Mouse (Mus musculus) G1E (cell line): ENCODE results near the gene Celf5. TPM values are rescaled to one million over a fixed set of nuclear protein-coding genes. Genes with fewer than 3 reads are reported as not detected.

Experiments used
- ATAC-seq: 2 replicates; pipeline ENCODE4 v1.8.0; 2016; ENCODE audit warnings: mild to moderate bottlenecking; ENCODE audit not compliant: insufficient number of reproducible peaks, poor library complexity, low FRiP score, severe bottlenecking; ENCODE audit errors: extremely low read depth
- DNase-seq: peaks from one replicate; pipeline ENCODE4 v3.0.0; 2012; ENCODE audit warnings: low spot score
- H3K27me3 ChIP-seq: 2 replicates; pipeline ENCODE4 v1.6.1; 2012; ENCODE audit warnings: mild to moderate bottlenecking, low read length, inconsistent platforms; ENCODE audit not compliant: insufficient read depth
- H3K36me3 ChIP-seq: replicated peaks from 2 replicates; pipeline ENCODE3; 2012; ENCODE audit warnings: mild to moderate bottlenecking, inconsistent platforms
- H3K4me1 ChIP-seq: 2 replicates; pipeline ENCODE4 v1.6.1; 2012; ENCODE audit warnings: low read depth, low read length, inconsistent platforms, mixed read lengths; ENCODE audit not compliant: insufficient read depth
- H3K4me3 ChIP-seq: 2 replicates; pipeline ENCODE4 v1.5.1; 2012; ENCODE audit warnings: low read depth, mild to moderate bottlenecking, inconsistent platforms, low read length, moderate library complexity, mixed read lengths
- H3K9me3 ChIP-seq: replicated peaks from 2 replicates; pipeline ENCODE4 v1.6.1; 2012; ENCODE audit warnings: inconsistent platforms
- CTCF ChIP-seq: IDR thresholded peaks from 2 replicates; pipeline ENCODE4 v1.5.1; 2012; ENCODE audit warnings: low read depth, low read length, inconsistent platforms, mixed read lengths
- GATA1 ChIP-seq: IDR thresholded peaks from 2 replicates; pipeline ENCODE4 v1.6.1; 2012; ENCODE audit warnings: borderline replicate concordance, low read length, inconsistent platforms, mixed read lengths
- GATA2 ChIP-seq: IDR thresholded peaks from 2 replicates; pipeline ENCODE4 v1.6.1; 2012; ENCODE audit warnings: low read depth, low read length, inconsistent platforms, borderline replicate concordance
- POLR2AphosphoS5 ChIP-seq: IDR thresholded peaks from 2 replicates; pipeline ENCODE4 v1.6.1; 2012; ENCODE audit warnings: low read depth, low read length, inconsistent platforms; ENCODE audit not compliant: insufficient replicate concordance
- TAL1 ChIP-seq: conservative IDR thresholded peaks from 2 replicates; pipeline ENCODE4 v1.6.1; 2012; ENCODE audit warnings: low read depth, low read length, inconsistent platforms, mixed read lengths
- polyA plus RNA-seq: library from polyadenylated mRNA; stranded (reverse); fragments of >175 nt; gene quantifications from 2 replicates; pipeline ENCODE4 v1.2.3, GENCODE M21; 2012
- total RNA-seq, 2 experiments: library from RNA; stranded (forward) in 1 of 2; stranded (reverse) in 1 of 2; fragments of 200-1000 nt in 1 of 2; fragments of >200 nt in 1 of 2; fragmentation: Nextera tagmentation in 1 of 2; gene quantifications; 2 replicates each; pipeline ENCODE4 v1.2.3; 2014 to 2017

The Celf5 gene
- total and polyA plus RNA-seq, 3 experiments: 0.05 TPM; not detected in 1

DNA sequence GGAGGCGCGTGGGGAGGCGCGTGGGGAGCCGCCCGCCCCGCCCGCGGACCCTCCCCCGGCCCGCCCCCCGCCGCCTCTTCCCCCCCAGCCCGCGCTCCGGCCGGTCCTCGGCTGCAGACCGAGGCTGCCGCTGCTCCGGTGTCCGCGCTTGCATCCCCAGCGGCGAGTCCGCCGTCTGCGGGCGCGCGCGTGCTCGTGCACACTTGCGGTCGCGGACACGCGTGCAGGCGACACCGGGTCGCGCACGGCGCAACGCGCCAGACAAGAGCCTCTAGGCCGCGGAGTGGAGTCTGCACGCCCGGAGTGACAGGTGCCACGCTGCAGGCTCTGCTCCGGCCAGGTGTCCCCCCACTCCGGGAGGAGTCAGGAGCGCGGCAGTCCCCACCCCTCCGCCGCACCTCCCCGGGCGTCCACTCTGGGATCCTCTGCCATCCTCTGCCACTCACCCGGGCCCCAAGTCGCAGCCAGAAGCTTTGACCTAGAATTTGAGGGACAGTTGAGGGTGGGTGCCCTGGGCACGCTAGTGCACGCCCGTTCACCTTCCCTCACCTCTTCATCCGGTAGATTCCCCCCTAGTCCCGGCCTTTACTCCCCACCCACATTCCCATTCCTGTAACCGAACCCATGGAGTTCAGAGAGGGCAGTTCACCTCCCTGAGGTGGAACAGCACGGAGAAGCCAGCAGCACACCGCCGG lies 51.5 kb downstream of the Celf5 start:
- no peak for TF ChIP-seq TAL1
- no peak for TF ChIP-seq GATA1
- no peak for TF ChIP-seq POLR2AphosphoS5
- peaks cover 68% of the 10 kb centered on the region for H3K4me1 ChIP-seq
- H3K9me3 ChIP-seq: no peaks in the 10 kb centered on the region
- H3K27me3 ChIP-seq: peaks cover 69% of the 10 kb centered on the region
- peak overlapping the region; percentile 77 for H3K4me3 ChIP-seq
- no peak for ATAC-seq
- H3K36me3 ChIP-seq: no peaks in the 10 kb centered on the region
- no peak for DNase-seq

DNA sequence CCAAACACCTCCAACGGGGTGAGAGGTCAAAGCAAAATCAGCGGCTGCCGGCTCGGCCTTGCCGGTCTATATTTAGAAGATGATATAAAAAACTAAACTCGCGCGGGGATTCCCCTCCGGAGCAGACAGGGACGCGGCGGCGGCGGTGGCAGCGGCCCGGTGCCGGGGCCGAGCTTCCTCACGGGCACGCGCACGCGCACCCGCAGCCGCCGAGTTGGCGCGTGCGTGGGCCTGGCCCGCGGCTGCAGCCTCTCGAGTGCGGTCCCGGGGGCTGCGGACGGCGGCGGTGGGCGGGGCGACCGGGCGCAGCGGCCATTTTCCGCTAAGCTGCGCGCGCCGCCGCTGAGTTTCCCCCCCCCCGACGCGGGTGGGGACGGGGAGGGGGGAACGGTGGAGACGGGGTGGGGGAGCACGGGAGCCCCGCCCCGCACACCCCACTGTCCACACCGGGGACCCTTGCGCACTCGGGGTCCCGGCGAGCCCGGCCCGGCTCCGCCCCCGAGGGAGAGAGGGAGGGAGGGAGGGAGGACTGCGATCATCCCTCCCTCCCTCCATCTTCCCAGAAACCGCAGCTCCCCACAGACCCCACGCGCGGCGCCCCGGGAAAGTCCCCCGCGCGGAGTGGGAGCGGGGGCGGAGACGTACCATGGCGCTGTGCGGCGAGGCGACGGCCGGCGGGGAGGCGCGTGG lies 52.2 kb downstream of the Celf5 start:
- Histone ChIP-seq H3K27me3 (peaks cover 73% of the 10 kb centered on the region), H3K9me3 (no peaks in the 10 kb centered on the region), H3K36me3 (no peaks in the 10 kb centered on the region), H3K4me3 (peak overlapping the region; percentile 77), H3K4me1 (peaks cover 69% of the 10 kb centered on the region)
- ATAC-seq: no peak
- TF ChIP-seq TAL1 (no peak), GATA1 (no peak), POLR2AphosphoS5 (no peak), CTCF (no peak), GATA2 (no peak)
- peak; percentile 72 for DNase-seq

DNA sequence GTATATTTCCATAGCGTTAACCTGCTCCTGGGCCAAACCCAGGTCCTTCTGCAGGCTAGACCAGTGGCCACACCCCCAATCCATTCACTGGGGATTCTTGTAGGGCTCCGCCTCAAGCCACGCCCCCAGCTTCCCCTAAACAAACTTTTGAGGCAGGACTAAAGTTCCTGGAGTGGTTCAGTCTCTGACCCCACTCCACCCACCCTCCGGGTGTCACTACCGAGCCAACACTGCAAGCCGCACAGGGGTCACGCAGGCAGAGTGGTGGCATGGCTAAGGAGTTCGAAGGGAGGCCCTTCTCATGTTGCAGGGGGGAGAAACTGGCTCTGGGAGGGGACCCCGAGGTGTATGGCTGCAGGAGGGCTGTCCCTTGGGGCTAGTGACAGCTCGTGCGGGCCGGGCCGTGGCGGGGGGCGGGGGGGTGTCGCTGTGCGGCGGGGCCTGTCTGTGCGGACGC lies 52.9 kb downstream of the Celf5 start:
- H3K4me1 ChIP-seq: peaks cover 67% of the 10 kb centered on the region
- no peaks in the 10 kb centered on the region for H3K9me3 ChIP-seq
- peaks cover 73% of the 10 kb centered on the region for H3K27me3 ChIP-seq
- no peak for TF ChIP-seq POLR2AphosphoS5
- TF ChIP-seq CTCF: no peak
- no peak for TF ChIP-seq TAL1
- TF ChIP-seq GATA1: no peak
- no peak for TF ChIP-seq GATA2
- H3K36me3 ChIP-seq: no peaks in the 10 kb centered on the region
- ATAC-seq: peak; percentile 57
- peak; percentile 91 for DNase-seq
- peak overlapping the region; percentile 77 for H3K4me3 ChIP-seq

DNA sequence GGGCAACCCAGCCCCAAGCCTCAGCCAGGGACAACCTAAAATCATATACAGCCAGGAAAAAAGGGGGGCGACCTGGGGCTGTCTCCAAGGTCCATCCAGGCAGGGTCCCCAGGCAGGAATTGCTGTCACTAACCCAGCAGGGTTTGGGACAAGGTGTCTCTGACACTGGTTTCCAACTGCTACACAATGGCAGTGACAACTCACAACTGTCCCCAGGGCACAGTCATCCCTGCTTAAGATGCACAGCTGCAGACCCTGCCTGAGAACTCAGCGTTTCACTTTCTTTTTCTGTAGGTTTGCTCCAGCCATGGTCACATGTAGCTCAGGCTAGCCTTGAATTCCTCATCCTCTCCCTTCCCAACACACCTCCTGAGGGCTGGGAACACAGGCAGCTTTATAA lies 53.4 kb downstream of the Celf5 start:
- Histone ChIP-seq H3K27me3 (peaks cover 74% of the 10 kb centered on the region), H3K4me3 (no peak overlapping the region; the same call in 1 of the 2 replicates), H3K9me3 (no peaks in the 10 kb centered on the region), H3K36me3 (no peaks in the 10 kb centered on the region), H3K4me1 (peaks cover 61% of the 10 kb centered on the region)
- no peak for ATAC-seq
- no peak for TF ChIP-seq TAL1
- TF ChIP-seq GATA1: no peak
- no peak for TF ChIP-seq GATA2
- TF ChIP-seq POLR2AphosphoS5: no peak
- no peak for TF ChIP-seq CTCF
- DNase-seq: no peak

DNA sequence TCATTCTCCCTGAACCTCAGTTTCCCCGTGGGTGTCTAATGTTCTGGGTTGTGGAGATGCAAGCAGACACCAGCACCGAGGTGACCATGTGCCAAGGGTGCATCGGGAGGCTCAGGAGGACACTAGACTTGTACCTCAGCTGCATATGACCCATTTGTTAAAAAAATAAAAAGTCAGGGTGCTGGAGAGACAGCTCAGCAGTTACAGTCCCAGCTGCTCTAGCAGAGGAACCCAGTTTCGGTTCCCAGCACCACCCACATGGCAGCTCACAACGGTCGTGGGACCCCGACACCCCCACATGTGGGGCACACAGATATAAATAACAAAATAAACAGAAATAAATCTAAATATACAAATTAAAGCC lies 54.0 kb downstream of the Celf5 start:
- H3K9me3 ChIP-seq: no peaks in the 10 kb centered on the region
- TF ChIP-seq POLR2AphosphoS5 (no peak), GATA1 (no peak), CTCF (no peak), GATA2 (no peak), TAL1 (no peak)
- H3K4me3 ChIP-seq: no peak overlapping the region
- peaks cover 56% of the 10 kb centered on the region for H3K4me1 ChIP-seq
- H3K27me3 ChIP-seq: peaks cover 76% of the 10 kb centered on the region
- ATAC-seq (no peak), DNase-seq (no peak)
- H3K36me3 ChIP-seq: no peaks in the 10 kb centered on the region

DNA sequence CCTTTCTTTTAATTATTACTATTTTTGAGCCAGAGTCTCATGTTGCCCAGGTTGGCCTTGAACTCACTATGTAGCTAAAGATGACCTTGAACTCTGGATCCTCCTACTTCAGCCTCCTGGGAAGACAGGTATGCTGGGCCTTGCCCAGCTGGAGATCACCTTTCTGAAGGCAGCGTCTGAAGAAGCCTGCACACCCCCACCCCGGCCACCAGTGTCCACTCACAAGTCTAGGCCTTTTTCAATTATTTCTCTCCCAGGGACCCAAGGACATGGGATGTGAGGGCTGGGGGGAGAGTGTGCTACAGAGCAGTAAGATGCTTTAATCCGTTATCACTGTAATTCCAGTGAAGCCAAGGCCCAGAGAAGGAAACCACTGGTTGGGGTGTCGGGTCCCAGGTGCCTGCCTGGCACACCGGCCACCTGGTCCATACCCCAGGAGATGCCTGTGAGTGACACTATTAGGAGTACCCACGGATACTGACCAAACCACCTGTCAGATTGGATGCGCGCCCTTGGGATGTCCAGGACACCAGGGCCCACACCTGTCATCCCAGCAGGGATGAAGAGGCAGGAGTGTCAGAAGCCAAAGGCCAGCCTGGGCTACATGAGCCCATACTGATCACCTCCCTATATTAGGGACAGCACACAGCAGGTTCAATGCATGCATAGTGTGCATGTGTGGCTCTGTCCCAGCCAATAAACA lies 54.6 kb downstream of the Celf5 start:
- no peak for TF ChIP-seq POLR2AphosphoS5
- no peak for TF ChIP-seq CTCF
- no peak for TF ChIP-seq TAL1
- TF ChIP-seq GATA1: no peak
- no peak for TF ChIP-seq GATA2
- no peaks in the 10 kb centered on the region for H3K36me3 ChIP-seq
- peaks cover 76% of the 10 kb centered on the region for H3K27me3 ChIP-seq
- H3K9me3 ChIP-seq: no peaks in the 10 kb centered on the region
- H3K4me1 ChIP-seq: peaks cover 50% of the 10 kb centered on the region
- ATAC-seq (no peak), DNase-seq (no peak)
- no peak overlapping the region for H3K4me3 ChIP-seq
